Mouse (Mus musculus) liver, postnatal 0 days (tissue): ENCODE measurements around the gene Ctso.

Experiments used
- CTCF ChIP-seq: sonication (generic); IDR thresholded peaks from 2 replicates; pipeline ENCODE4 v1.5.1; 2016; ENCODE audit warnings: antibody characterized with exemption, low read depth
- EP300 ChIP-seq: IDR thresholded peaks from 2 replicates; pipeline ENCODE4 v1.6.1; 2016; ENCODE audit warnings: antibody characterized with exemption, low read depth, mild to moderate bottlenecking

- TF ChIP-seq EP300 (peak; percentile 36; the same call in 1 of the 2 replicates), CTCF (peak; percentile 85)
Observed at GRCm38 (mm10) chr3:81932141-81933101, at the start of gene Ctso.
